Mouse (Mus musculus) kidney, adult 9 months (tissue): Measurements from ENCODE around the gene Gm10912.
"Not testable (repeated sequence)": the region's sequence is repeated elsewhere in the genome, so short reads cannot be mapped to it uniquely, and the experiment has no call there.

Experiments used
- DNase-seq: peaks from one replicate; pipeline ENCODE4 v3.0.0; 2022

The Gm10912 gene

GRCm38 (mm10) chr2:104065526-104065925 lies at the start of gene Gm10912:
TSS of gene Gm10912 (plus strand) at chr2:104065826.
- DNase-seq, result not testable (repeated sequence)

GRCm38 (mm10) chr2:104023096-104023495 lies 42.5 kb upstream of the Gm10912 start:
- no peak for DNase-seq

GRCm38 (mm10) chr2:104024656-104025055 lies 41.0 kb upstream of the Gm10912 start:
- DNase-seq, result no peak

- DNase-seq, result peak; percentile 95
Observed at GRCm38 (mm10) chr2:104027458-104028138, 38.0 kb upstream of the Gm10912 start, which contains the start of gene Fbxo3. TSS of gene Fbxo3 (plus strand) at chr2:104027721.

GRCm38 (mm10) chr2:104028139-104028723 lies 37.4 kb upstream of the Gm10912 start, which contains the start of gene 4931422A03Rik:
TSS of gene 4931422A03Rik (minus strand) at chr2:104028361.
- DNase-seq, result peak; percentile 27

- DNase-seq, result no peak
Observed at GRCm38 (mm10) chr2:104029074-104029473, 36.6 kb upstream of the Gm10912 start.

- no peak for DNase-seq
Observed at GRCm38 (mm10) chr2:104030381-104030780, 35.2 kb upstream of the Gm10912 start.

GRCm38 (mm10) chr2:104032056-104032455 lies 33.6 kb upstream of the Gm10912 start:
- DNase-seq, result no peak

GRCm38 (mm10) chr2:104034832-104035472 lies 30.7 kb upstream of the Gm10912 start:
- peak; percentile 70 for DNase-seq

GRCm38 (mm10) chr2:104035595-104035994 lies 30.0 kb upstream of the Gm10912 start:
- DNase-seq, result no peak

- DNase-seq, result no peak
Observed at GRCm38 (mm10) chr2:104036316-104036715, 29.3 kb upstream of the Gm10912 start.

GRCm38 (mm10) chr2:104038236-104038635 lies 27.4 kb upstream of the Gm10912 start:
- no peak for DNase-seq

GRCm38 (mm10) chr2:104041632-104042031 lies 24.0 kb upstream of the Gm10912 start:
- no peak for DNase-seq

- DNase-seq, result no peak
Observed at GRCm38 (mm10) chr2:104042766-104043165, 22.9 kb upstream of the Gm10912 start.

- no peak for DNase-seq
Observed at GRCm38 (mm10) chr2:104043624-104044478, 21.8 kb upstream of the Gm10912 start.

- peak; percentile 40 for DNase-seq
Observed at GRCm38 (mm10) chr2:104044479-104045080, 21.0 kb upstream of the Gm10912 start.

- DNase-seq, result no peak
Observed at GRCm38 (mm10) chr2:104058381-104058780, 7.2 kb upstream of the Gm10912 start.

- DNase-seq, result no peak
Observed at GRCm38 (mm10) chr2:104058954-104059353, 6.7 kb upstream of the Gm10912 start.

- no peak for DNase-seq
Observed at GRCm38 (mm10) chr2:104059786-104060185, 5.8 kb upstream of the Gm10912 start.

- DNase-seq, result no peak
Observed at GRCm38 (mm10) chr2:104060996-104061395, 4.6 kb upstream of the Gm10912 start.

GRCm38 (mm10) chr2:104062665-104063064 lies 3.0 kb upstream of the Gm10912 start:
- no peak for DNase-seq

- DNase-seq, result no peak
Observed at GRCm38 (mm10) chr2:104064152-104064551, 1.5 kb upstream of the Gm10912 start.
